Mouse (Mus musculus) c-Kit-negative CD71-positive TER-119-positive erythroid progenitor cells, embryonic 14.5 days (primary cell): ENCODE measurements around the gene Ppfia4.

Experiments
- DNase-seq: peaks from one replicate; pipeline ENCODE4 v3.0.0-alpha.2; 2013; ENCODE audit warnings: low read depth, low spot score

Gene Ppfia4

GRCm38 (mm10) chr1:134332770-134333271 is at the start of gene Ppfia4:
Gene Ppfia4, minus strand, starts transcription at chr1:134332928.
- DNase-seq, result no peak

DNA sequence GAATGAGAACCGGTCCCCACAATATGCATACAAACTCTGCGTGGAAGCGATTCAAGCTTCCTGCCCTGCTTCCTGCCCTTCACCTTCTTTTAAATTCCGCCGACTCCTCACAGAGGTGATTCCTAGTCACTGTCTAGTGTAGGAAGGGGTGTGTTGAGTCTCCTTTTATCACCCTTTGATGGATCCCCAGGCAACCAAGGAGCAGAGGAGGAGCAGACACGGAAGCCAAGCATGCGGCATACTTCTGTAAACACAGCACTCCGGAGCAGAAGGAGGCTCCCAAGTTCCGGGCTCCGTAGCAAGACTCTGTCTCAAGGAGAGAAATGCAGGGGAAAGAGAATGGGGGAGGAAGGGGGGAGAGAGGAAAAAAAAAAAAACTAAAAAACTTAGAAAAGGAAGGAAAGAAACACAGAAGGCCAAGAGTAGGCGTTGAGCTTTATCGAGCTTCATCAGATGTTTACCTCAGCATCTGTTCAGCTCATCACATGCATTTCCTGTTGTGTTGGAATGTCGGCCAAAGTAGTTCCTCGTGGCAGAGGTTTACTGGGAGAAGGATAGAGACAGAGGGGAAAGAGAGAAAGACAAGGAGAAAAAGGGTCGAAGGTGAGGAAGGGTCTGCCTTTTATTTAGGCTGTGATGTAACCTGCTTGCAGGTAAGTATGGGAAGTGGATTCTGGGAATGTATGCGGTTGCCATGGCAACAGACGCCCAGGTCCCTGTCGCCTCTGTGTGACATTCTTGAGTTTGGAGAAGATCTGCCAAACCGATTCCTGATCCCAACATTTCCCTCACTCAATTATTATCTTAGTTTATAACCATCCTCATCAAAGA is 49.3 kb upstream of the Ppfia4 start:
- no peak for DNase-seq

- DNase-seq, result no peak
Observed at GRCm38 (mm10) chr1:134381051-134381450, 48.3 kb upstream of the Ppfia4 start.

DNA sequence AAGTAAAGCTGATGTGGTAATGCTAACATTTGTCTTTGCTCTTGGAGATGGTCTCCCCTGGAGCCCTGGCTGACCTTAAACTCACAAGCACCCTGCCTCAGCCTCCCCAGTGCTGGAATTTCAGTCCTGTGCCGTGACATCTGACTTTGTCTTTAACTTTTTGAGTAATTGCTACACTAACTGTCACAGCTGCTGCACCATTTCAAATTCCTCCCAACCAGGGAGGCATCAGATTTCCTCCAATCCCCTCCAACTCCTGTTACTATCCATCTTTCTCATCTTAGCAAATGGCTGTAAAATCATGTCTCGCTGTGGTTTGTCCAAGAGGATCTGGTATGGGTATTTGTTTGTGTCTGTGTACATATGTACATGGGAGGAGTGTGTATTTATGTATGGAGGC is 41.4 kb upstream of the Ppfia4 start:
- no peak for DNase-seq

- DNase-seq, result peak; percentile 36
Observed at GRCm38 (mm10) chr1:134368777-134369337, 36.1 kb upstream of the Ppfia4 start.

DNA sequence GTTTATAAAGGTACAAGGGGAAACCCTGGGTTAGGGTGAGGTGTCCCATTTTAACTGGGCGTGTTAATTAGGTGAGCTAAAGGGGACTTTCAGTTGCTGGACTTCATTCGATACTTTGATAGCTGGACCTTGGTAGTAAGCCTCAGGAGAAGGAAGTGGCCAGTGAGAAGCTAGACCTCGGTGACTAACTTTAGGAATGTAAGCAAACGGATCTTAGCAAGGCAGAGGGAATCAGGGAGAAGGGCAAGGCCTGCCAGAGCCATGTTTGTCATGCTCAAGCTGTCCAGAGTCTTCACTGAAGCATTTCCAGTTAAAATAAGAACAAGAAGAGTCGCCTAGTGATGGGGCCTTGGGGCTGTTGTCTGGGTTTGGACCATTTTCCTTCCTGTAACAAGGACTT is 32.8 kb upstream of the Ppfia4 start:
- no peak for DNase-seq

DNA sequence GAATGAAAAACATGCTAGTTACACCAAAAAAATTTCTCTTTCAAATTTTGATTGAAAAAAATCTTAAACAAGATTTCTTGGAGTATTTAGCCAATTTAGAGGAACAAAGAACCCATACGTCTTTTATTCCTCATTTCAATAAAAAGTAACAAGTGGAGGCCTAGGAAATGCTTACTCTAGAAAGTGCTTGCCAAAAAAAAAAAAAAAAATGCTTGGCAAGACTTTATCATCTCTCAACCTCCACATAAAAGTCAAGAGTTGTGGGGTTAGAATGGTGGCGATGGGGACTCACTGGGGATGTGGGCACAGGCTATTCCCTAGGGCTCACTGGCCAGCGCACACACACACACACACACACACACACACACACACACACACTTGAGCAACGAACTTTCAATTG is 30.5 kb upstream of the Ppfia4 start:
- DNase-seq, result no peak

DNA sequence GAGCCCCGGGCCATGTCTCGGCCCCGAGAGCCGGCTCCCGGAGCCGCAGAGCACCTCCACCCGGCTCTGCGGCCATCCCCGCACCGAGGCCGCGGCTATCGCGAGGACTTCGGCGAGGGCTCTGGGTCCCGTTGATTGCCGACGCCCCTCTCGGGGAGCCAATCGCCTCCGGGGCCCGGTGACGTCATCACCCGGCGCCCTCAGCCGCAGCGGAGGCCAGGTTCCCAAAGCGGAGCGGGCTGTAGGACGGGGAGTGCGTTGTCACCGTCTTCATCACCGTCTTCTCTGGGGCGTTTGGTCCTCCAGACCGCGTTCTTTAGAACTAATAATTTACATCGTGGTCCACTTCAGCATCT is 29.1 kb upstream of the Ppfia4 start, which contains the start of gene Tmem183a:
Gene Tmem183a (minus strand): TSS at position 123 of the 356 bp plus-strand sequence.
- DNase-seq, result peak; percentile 94

DNA sequence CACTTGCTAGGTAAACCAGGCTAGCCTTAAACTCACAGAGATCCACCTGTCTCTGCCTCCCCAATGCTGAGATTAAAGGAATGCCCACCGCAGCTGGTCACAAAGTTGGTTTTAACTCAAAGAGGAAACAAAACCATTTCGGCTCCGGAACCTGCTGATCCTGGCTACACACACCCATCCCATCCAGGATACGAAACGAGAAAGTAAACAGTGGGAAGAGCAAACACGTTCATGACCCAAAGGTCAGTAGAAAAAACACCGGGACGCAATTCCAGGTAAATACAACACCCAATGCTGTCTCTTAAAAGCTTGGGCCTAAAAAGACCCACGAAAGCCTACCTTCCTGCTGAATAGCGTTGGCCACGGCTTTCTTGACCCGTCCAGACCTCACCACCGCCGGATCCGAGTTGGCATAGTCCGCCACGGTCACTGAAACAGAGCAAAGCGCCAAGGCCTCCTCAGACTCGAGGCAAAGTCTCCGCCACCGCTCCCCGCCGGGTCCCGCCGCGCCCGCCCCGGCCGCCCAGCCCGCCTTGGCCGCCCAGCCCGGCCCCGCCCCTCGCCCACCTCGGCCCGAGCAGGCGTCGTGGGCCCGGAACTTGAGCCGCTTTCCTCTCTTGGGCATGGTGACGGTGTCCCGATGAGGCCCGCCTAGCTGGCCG is 28.6 kb upstream of the Ppfia4 start:
- DNase-seq, result peak; percentile 20

GRCm38 (mm10) chr1:134360656-134361055 is 27.9 kb upstream of the Ppfia4 start:
- DNase-seq, result no peak

- no peak for DNase-seq
Observed at GRCm38 (mm10) chr1:134357461-134357860, 24.7 kb upstream of the Ppfia4 start.

DNA sequence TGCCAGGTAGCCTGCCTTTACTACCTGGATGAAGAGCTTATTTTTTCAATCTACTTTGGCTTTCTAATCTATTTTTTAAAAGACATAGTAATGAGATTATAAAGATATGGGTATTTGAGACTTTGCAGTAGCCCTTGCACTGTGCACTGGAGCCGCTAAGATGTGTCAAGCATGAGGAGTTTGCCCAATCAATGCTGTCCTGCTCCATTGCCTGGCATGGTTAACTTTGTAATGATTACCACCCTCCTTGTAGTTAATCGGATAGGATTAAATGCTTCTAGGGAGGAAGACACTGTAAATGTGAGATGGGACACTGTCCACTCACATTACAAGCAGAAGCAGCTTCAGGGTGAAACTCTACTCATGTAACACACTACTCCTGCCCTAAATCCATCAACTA is 20.6 kb upstream of the Ppfia4 start:
- no peak for DNase-seq

DNA sequence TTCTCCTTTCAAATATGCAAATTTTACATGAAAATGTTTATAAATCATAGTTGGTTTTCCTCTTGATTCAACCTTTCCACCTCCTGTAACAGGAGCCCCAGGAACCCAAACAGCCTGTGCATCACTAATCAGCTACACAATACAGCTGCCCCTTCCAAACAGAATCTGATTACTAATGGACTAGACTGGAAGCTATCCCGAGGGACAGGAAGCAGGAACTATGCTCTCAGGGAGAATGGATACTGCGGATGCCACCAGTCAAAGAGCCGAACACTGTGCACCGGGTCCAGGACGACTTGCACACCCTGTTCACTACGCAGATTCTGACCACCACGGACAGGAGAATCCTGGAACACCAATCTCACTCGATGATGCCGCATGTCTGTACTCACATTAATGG is 15.1 kb upstream of the Ppfia4 start:
- no peak for DNase-seq

GRCm38 (mm10) chr1:134345075-134345474 is 12.3 kb upstream of the Ppfia4 start:
- DNase-seq, result no peak

GRCm38 (mm10) chr1:134344005-134344950 is 11.6 kb upstream of the Ppfia4 start:
- DNase-seq, result peak; percentile 72

DNA sequence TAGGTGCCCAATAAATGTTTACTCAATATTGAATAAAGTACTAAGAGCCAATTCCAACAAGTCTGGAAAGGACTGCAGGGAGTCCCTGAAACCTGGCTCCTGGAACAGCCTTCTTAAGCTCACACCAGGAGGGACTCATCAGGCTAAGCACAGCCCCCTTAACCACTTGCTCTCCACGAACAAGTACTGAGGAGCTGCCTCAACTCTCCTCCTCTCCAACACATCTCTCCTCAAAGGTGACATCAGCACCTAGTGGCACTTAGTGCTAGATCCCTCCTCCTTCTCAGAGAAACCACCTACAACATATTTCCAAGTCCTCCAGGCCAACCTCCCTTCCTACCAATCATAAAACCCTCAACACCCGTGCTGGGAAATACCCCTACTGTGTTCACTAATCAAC is 10.8 kb upstream of the Ppfia4 start:
- DNase-seq, result no peak

DNA sequence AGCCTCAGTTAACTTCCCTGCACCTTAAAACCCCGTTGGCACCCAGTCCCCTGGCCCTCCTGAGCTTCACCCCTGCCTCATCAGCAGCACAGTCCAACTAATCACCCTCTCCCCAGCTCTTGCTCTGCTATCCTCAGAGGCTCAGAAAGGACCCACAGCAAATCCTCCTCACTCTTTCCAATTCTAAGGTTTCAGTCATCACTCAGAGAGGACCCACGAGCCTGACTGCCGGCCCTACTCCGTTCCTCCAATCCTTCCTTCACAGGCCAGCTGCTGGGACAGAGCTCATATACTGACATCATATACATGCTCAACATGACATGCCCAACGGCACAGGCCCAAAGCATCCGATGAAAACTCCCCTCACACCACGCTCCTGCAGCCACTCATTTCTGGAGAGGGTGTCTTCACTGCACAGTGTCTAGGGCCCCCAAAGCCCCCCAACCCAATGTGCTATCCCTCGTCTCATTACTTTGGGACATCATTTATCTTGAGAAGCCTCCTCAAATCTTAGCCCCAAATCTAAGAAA is 10.1 kb upstream of the Ppfia4 start:
- DNase-seq, result no peak

DNA sequence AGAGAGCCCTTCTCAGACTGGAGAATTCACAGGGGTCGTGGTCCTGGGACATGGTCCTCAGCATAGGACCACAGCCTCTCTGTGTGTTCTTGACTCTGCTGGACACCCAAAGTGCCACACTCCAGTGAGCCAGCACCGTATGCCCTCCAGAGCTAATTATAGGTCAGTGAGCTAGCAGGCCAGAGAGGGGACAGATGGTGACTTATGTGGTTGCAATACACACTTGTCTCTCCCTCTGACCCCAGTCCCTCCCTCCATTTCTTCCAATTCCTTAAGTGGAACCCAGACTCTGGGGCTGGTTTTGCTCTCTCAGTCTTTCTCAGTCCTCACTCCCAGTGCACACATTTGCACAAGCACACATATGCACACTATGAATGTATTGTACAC is 9.5 kb upstream of the Ppfia4 start:
- DNase-seq, result no peak

DNA sequence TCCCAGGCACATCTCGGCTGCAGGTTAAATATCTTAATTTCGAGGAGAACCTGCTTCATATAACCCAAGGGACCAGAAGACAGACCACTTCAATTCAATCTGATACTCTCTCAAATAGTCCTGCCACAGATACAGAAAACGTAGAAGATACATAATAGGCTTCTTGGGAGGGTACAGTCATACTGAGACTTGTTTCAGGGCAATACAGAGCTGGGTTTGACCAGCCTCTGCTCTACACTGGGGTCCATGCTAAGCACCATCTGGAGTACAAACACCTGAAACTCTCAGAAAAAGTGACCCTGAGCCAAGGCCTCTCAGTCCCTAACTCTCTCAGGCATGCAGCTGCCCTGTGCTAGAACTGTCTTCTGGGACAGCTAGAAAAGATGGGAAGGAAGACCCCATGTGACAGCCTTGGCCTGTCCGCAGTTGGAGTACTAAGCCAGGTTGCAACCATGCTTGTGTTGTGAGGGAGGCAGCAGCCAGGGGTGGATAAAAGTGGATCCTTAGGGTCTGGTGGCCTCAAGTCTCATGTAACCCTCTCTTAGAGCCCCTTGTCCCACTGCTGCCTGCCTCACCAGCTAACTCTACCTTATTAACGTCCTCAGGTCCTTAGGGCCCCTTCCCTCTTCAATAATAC is 9.0 kb upstream of the Ppfia4 start:
- no peak for DNase-seq

DNA sequence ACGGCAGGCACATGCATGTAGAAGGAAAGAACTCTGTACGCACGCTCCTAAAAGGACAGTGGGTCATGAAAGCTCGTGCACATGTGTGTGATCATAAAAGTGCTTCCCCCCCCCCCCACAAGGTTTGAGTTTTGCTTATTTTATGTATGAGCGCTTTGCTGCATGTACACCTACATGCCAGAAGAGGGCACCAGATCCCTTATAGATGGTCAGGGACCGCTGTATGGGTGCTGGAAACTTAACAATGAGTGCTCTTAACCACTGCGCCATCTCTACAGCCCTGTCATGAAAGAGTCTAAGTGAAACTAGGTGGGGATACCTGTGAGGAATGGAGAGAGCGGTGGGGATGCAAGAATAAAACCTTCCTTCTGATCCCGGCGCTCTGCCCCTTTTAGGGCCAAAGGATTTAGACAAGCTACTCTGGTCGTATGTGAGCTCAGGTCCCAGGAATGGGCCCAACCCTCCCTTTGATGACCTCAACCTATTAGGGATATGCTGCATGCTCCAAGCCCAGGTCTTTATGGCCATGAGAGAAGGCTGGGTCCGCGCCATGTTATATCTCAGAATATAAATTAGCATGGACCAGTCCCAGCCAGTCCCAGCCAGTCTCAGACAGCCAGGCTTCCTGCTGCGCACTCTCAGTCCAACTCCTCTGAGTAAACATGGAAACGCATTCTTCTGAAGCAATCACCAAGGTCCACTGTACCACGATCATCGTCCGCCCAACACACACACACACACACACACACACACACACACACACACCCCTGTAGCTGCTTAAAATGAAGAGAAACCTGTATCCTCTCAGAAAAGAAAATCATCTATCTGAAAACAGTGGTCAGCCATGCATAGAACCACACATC is 7.3 kb upstream of the Ppfia4 start:
- no peak for DNase-seq
